In genomic region chr7:143108200-143108599, GRCm38 (mm10) we compare ENCODE assay signal across 9 mouse cellular contexts. TPM values are rescaled to one million over a fixed set of nuclear protein-coding genes. Genes with fewer than 3 reads are reported as not detected.
A peak's percentile ranks its signal among the peaks of the same experiment; 100 is the strongest.
DNase-seq lines count a peak whose midpoint lies in the region; ATAC-seq and TF ChIP-seq lines count a peak whose summit lies in the region.
"Had no signal": no experiment of that assay in that cellular context is flagged by ENCODE, and none has a peak within 500 bp of the region (broad histone marks: within the 10 kb centered on the region; RNA-seq: fewer than 3 reads in every experiment).

No protein-coding gene starts in this region.

- H3K27me3 ChIP-seq in forebrain, postnatal 0 days (ENCODE audit: insufficient read depth, low read length), result peaks cover 35% of the 10 kb centered on the region
- H3K27me3 ChIP-seq in forebrain, embryonic 15.5 days, result peaks cover 40% of the 10 kb centered on the region
- peaks cover 29% of the 10 kb centered on the region for H3K27me3 ChIP-seq in intestine, embryonic 16.5 days (replicated peaks; ENCODE audit: control insufficient read depth, insufficient read depth, low read length)
- peaks cover 37% of the 10 kb centered on the region for H3K27me3 ChIP-seq in lung, embryonic 14.5 days (ENCODE audit: insufficient read depth, low read length)

- DNase-seq in forebrain, postnatal 0 days, result no peak
- DNase-seq in cerebellum, adult 9-11 months, result peak; percentile 44
- DNase-seq in lung, embryonic 14.5 days, result peak; percentile 51
- DNase-seq in right cerebral cortex, postnatal 10 days (ENCODE audit: low spot score in 2 of 2), result no peak
- no peak for DNase-seq in Muller cell, postnatal 12 days (ENCODE audit: inconsistent ontology term)
- DNase-seq in left cerebral cortex, adult 9 months (ENCODE audit: low spot score in 2 of 2), result no peak

- no peaks in the 10 kb centered on the region for H3K36me3 ChIP-seq in forebrain, postnatal 0 days (ENCODE audit: insufficient read depth)
- H3K36me3 ChIP-seq in forebrain, embryonic 15.5 days, result no peaks in the 10 kb centered on the region
- H3K36me3 ChIP-seq in intestine, embryonic 16.5 days (ENCODE audit: control insufficient read depth, insufficient read depth, low read length), result no peaks in the 10 kb centered on the region
- H3K36me3 ChIP-seq in lung, embryonic 14.5 days (ENCODE audit: insufficient read depth), result no peaks in the 10 kb centered on the region

- 36% methylated on average over 5 of the region's 5 CpGs for WGBS in forebrain, postnatal 0 days
- 47% methylated on average over 5 of the region's 5 CpGs for WGBS in forebrain, embryonic 15.5 days
- 42% methylated on average over 5 of the region's 5 CpGs for WGBS in intestine, embryonic 16.5 days
- WGBS in lung, embryonic 14.5 days, result 30% methylated on average over 5 of the region's 5 CpGs

- H3K9me3 ChIP-seq in forebrain, postnatal 0 days (ENCODE audit: low read length), result no peaks in the 10 kb centered on the region
- H3K9me3 ChIP-seq in forebrain, embryonic 15.5 days, result no peaks in the 10 kb centered on the region
- H3K9me3 ChIP-seq in intestine, embryonic 16.5 days (ENCODE audit: control insufficient read depth, low read length), result no peaks in the 10 kb centered on the region
- H3K9me3 ChIP-seq in lung, embryonic 14.5 days (ENCODE audit: low read depth, low read length), result no peaks in the 10 kb centered on the region

- no peaks in the 10 kb centered on the region for H3K4me1 ChIP-seq in forebrain, postnatal 0 days (ENCODE audit: insufficient read depth)
- H3K4me1 ChIP-seq in forebrain, embryonic 15.5 days, result peaks cover 6% of the 10 kb centered on the region; the same call in 1 of the 2 replicates
- peaks cover 26% of the 10 kb centered on the region for H3K4me1 ChIP-seq in intestine, embryonic 16.5 days (ENCODE audit: control insufficient read depth, insufficient read depth, low read length)
- peaks cover 6% of the 10 kb centered on the region; the same call in 1 of the 2 replicates for H3K4me1 ChIP-seq in lung, embryonic 14.5 days (ENCODE audit: insufficient read depth)

- H3K9ac ChIP-seq in forebrain, postnatal 0 days, result no peak overlapping the region
- H3K9ac ChIP-seq in forebrain, embryonic 15.5 days (replicated peaks), result no peak overlapping the region
- peak overlapping the region; percentile 24; the same call in 1 of the 2 replicates for H3K9ac ChIP-seq in intestine, embryonic 16.5 days (ENCODE audit: low read depth, low read length)
- H3K9ac ChIP-seq in lung, embryonic 14.5 days, result no peak overlapping the region

- peak; percentile 6; the same call in 1 of the 2 replicates for TF ChIP-seq CTCF in forebrain, postnatal 0 days (IDR thresholded peaks at IDR 0.05; ENCODE audit: low read depth)
- peak; percentile 30; the same call in 1 of the 2 replicates for TF ChIP-seq CTCF in lung, embryonic 14.5 days (IDR thresholded peaks at IDR 0.05; ENCODE audit: low read depth)

- no peak overlapping the region for H3K27ac ChIP-seq in forebrain, postnatal 0 days (ENCODE audit: low read depth, low read length)
- no peak overlapping the region for H3K27ac ChIP-seq in forebrain, embryonic 15.5 days (replicated peaks)
- H3K27ac ChIP-seq in intestine, embryonic 16.5 days (ENCODE audit: low read length), result peak overlapping the region; percentile 37; the same call in 1 of the 2 replicates
- H3K27ac ChIP-seq in lung, embryonic 14.5 days (ENCODE audit: low read depth), result peak overlapping the region; percentile 14; the same call in 1 of the 2 replicates

- no peak overlapping the region for H3K4me3 ChIP-seq in forebrain, postnatal 0 days (ENCODE audit: low read depth, low read length)
- H3K4me3 ChIP-seq in forebrain, embryonic 15.5 days, result no peak overlapping the region
- H3K4me3 ChIP-seq in intestine, embryonic 16.5 days (ENCODE audit: low read length), result peak overlapping the region; percentile 56
- H3K4me3 ChIP-seq in lung, embryonic 14.5 days (ENCODE audit: low read depth, low read length), result no peak overlapping the region

- no peak overlapping the region for H3K4me2 ChIP-seq in forebrain, postnatal 0 days (ENCODE audit: low read depth)
- no peak overlapping the region for H3K4me2 ChIP-seq in forebrain, embryonic 15.5 days (replicated peaks)
- H3K4me2 ChIP-seq in intestine, embryonic 16.5 days (ENCODE audit: low read depth, low read length), result peak overlapping the region; percentile 83
- peak overlapping the region; percentile 74; the same call in 1 of the 2 replicates for H3K4me2 ChIP-seq in lung, embryonic 14.5 days

- no peak for ATAC-seq in forebrain, postnatal 0 days
- no peak for ATAC-seq in forebrain, embryonic 15.5 days (replicated peaks)
- peak; percentile 33 for ATAC-seq in intestine, embryonic 16.5 days
- ATAC-seq in lung, embryonic 14.5 days (ENCODE audit: insufficient read depth), result no peak

RNA-seq across cellular contexts. Expression of gene Kcnq1, which starts 2.0 kb away (rescaled TPM):
- total RNA-seq in forebrain, postnatal 0 days (2014; rRNA removed), result 0.77 and 1.00 TPM in 2 replicates
- 1.1 and 2.0 TPM in 2 replicates for polyA plus RNA-seq in forebrain, postnatal 0 days (2015; fragmentation: Nextera tagmentation; extraction: Ambion mirVana)
- 0.81 and 1.4 TPM in 2 replicates for polyA plus RNA-seq in forebrain, embryonic 15.5 days (2015; fragmentation: Nextera tagmentation; extraction: Ambion mirVana)
- 9.7 and 10.8 TPM in 2 replicates for polyA plus RNA-seq in intestine, embryonic 16.5 days (2015; fragmentation: Nextera tagmentation; extraction: Ambion mirVana)
- 5.3 and 6.5 TPM in 2 replicates for polyA plus RNA-seq in lung, embryonic 14.5 days (2014; fragmentation: Nextera tagmentation; extraction: Ambion mirVana)

RNA-seq across cellular contexts. Expression of gene Trpm5, which starts 13.8 kb away (rescaled TPM):
- 1.0 and 1.3 TPM in 2 replicates for total RNA-seq in forebrain, postnatal 0 days (2014; rRNA removed)
- 1.1 and 1.2 TPM in 2 replicates for polyA plus RNA-seq in forebrain, postnatal 0 days (2015; fragmentation: Nextera tagmentation; extraction: Ambion mirVana)
- polyA plus RNA-seq in forebrain, embryonic 15.5 days (2015; fragmentation: Nextera tagmentation; extraction: Ambion mirVana), result 1.2 and 1.3 TPM in 2 replicates
- 7.9 and 8.0 TPM in 2 replicates for polyA plus RNA-seq in intestine, embryonic 16.5 days (2015; fragmentation: Nextera tagmentation; extraction: Ambion mirVana)
- 4.7 and 5.7 TPM in 2 replicates for polyA plus RNA-seq in lung, embryonic 14.5 days (2014; fragmentation: Nextera tagmentation; extraction: Ambion mirVana)
- polyA plus RNA-seq: cortical plate, adult 2 months had no signal

RNA-seq across cellular contexts. Expression of gene Tssc4, which starts 39.2 kb away (rescaled TPM):
- total RNA-seq in forebrain, postnatal 0 days (2014; rRNA removed), result 71.5 and 86.5 TPM in 2 replicates
- polyA plus RNA-seq in forebrain, postnatal 0 days (2015; fragmentation: Nextera tagmentation; extraction: Ambion mirVana), result 91.8 and 101 TPM in 2 replicates
- polyA plus RNA-seq in forebrain, embryonic 15.5 days (2015; fragmentation: Nextera tagmentation; extraction: Ambion mirVana), result 103 and 106 TPM in 2 replicates
- 67.9 and 74.7 TPM in 2 replicates for polyA plus RNA-seq in intestine, embryonic 16.5 days (2015; fragmentation: Nextera tagmentation; extraction: Ambion mirVana)
- 65.2 and 75.6 TPM in 2 replicates for polyA plus RNA-seq in lung, embryonic 14.5 days (2014; fragmentation: Nextera tagmentation; extraction: Ambion mirVana)

RNA-seq across cellular contexts. Expression of gene Cd81, which starts 55.7 kb away (rescaled TPM):
- 349 and 423 TPM in 2 replicates for total RNA-seq in forebrain, postnatal 0 days (2014; rRNA removed)
- polyA plus RNA-seq in forebrain, postnatal 0 days (2015; fragmentation: Nextera tagmentation; extraction: Ambion mirVana), result 470 and 473 TPM in 2 replicates
- polyA plus RNA-seq in forebrain, embryonic 15.5 days (2015; fragmentation: Nextera tagmentation; extraction: Ambion mirVana), result 286 and 294 TPM in 2 replicates
- 391 and 421 TPM in 2 replicates for polyA plus RNA-seq in intestine, embryonic 16.5 days (2015; fragmentation: Nextera tagmentation; extraction: Ambion mirVana)
- 654 and 667 TPM in 2 replicates for polyA plus RNA-seq in lung, embryonic 14.5 days (2014; fragmentation: Nextera tagmentation; extraction: Ambion mirVana)

Comparison
In these comparisons a context has a peak if more than half of its experiments do, and no peak if none do; other contexts are left out.
1. DNase-seq: peak in cerebellum, adult 9-11 months (single experiment) and lung, embryonic 14.5 days (single experiment); none in forebrain, postnatal 0 days (single experiment), right cerebral cortex, postnatal 10 days (0 of 2), Muller cell, postnatal 12 days (single experiment) and left cerebral cortex, adult 9 months (0 of 2).
2. H3K27ac ChIP-seq: peak in intestine, embryonic 16.5 days (single experiment) and lung, embryonic 14.5 days (single experiment); none in forebrain, postnatal 0 days (single experiment) and forebrain, embryonic 15.5 days (single experiment).
3. H3K4me2 ChIP-seq: peak in intestine, embryonic 16.5 days (single experiment) and lung, embryonic 14.5 days (single experiment); none in forebrain, postnatal 0 days (single experiment) and forebrain, embryonic 15.5 days (single experiment).